Mouse (Mus musculus): Measurements from ENCODE around the gene Colgalt1.

GRCm38 (mm10) chr8:71579009-71579408 is 31.8 kb upstream of the Colgalt1 start:
- TF ChIP-seq POLR2A (IDR thresholded peaks at IDR 0.05; ENCODE audit: borderline replicate concordance, extremely low read depth, low read depth, low read length): no peak
- no peak for TF ChIP-seq CTCF (IDR thresholded peaks at IDR 0.05; ENCODE audit: insufficient read depth, low read length)
